Mouse (Mus musculus): ENCODE results near the gene Phtf2. TPM values are rescaled to one million over a fixed set of nuclear protein-coding genes. Genes with fewer than 3 reads are reported as not detected.

Gene Phtf2
- 1.8 and 2.8 TPM in 2 replicates for polyA plus RNA-seq (2021; fragmentation: Nextera tagmentation)
- long read RNA-seq, experiment 1, full-length matches to known transcripts = 3 of 6 reads
- long read RNA-seq, experiment 1, partial matches to known transcripts = 1 of 6 reads
- long read RNA-seq, experiment 1, other reads (novel, unspliced or antisense) = 2 of 6 reads
- long read RNA-seq, experiment 2, full-length matches to known transcripts = 34 of 58 reads
- long read RNA-seq, experiment 2, partial matches to known transcripts = 8 of 58 reads
- long read RNA-seq, experiment 2, other reads (novel, unspliced or antisense) = 16 of 58 reads

GRCm38 (mm10) chr5:20881915-20882800 lies at the start of gene Phtf2, which contains the start of gene Tmem60:
TSS of gene Phtf2 (minus strand) at chr5:20882124.
TSS of gene Tmem60 (plus strand) at chr5:20882191.

Other genes starting within 250 kb of the Phtf2 start
- gene Tmem60, start 67 bp upstream of the Phtf2 start, polyA plus RNA-seq (2021; fragmentation: Nextera tagmentation) = 68.6 and 69.4 TPM in 2 replicates
- gene Rsbn1l, start 74.3 kb upstream of the Phtf2 start, polyA plus RNA-seq (2021; fragmentation: Nextera tagmentation) = 4.2 and 4.6 TPM in 2 replicates
- 5.0 and 6.7 TPM in 2 replicates for gene Ptpn12, start 173.8 kb upstream of the Phtf2 start, polyA plus RNA-seq (2021; fragmentation: Nextera tagmentation)